Mouse (Mus musculus) leukemia stem cell, adult 10-12 weeks (primary cell): ENCODE results near the gene Rps6ka3. TPM values are rescaled to one million over a fixed set of nuclear protein-coding genes. Genes with fewer than 3 reads are reported as not detected.

Source experiments
- polyA plus RNA-seq: library from polyadenylated mRNA; stranded (reverse); fragments of >175 nt; gene quantifications from 2 replicates; pipeline ENCODE4 v1.2.3, GENCODE M21; 2012; ENCODE audit warnings: low replicate concordance

Rps6ka3 gene
- 2.1 and 6.3 TPM in 2 replicates for polyA plus RNA-seq

GRCm38 (mm10) chrX:159210007-159210406 is at the start of gene Rps6ka3:
Gene Rps6ka3 (plus strand): TSS chrX:159210307.

GRCm38 (mm10) chrX:159371831-159372752 is 162.0 kb downstream of the Rps6ka3 start, which contains the start of gene Eif1ax:
Gene Eif1ax (plus strand): TSS chrX:159372178.

GRCm38 (mm10) chrX:159414130-159414828 is 204.2 kb downstream of the Rps6ka3 start, which contains the start of gene Map7d2:
Gene Map7d2 (plus strand): TSS chrX:159414572.

Other genes with a start within 250 kb of the Rps6ka3 start
- gene Eif1ax, start 161.9 kb downstream of the Rps6ka3 start, polyA plus RNA-seq: 307 and 613 TPM in 2 replicates
- gene Map7d2, start 204.3 kb downstream of the Rps6ka3 start, polyA plus RNA-seq: not detected in 2 replicates